Mouse (Mus musculus): ENCODE results near the gene Spata1.
A peak's percentile ranks its signal among the peaks of the same experiment; 100 is the strongest.

The Spata1 gene

GRCm38 (mm10) chr3:146499431-146500002 is at the start of gene Spata1, which contains the start of gene Gng5:
Spata1 (minus strand) TSS chr3:146499753.
Gng5 (plus strand) TSS chr3:146499807.
- peak; percentile 68 for DNase-seq (ENCODE audit: low read depth, low spot score)

GRCm38 (mm10) chr3:146543632-146544031 is 44.1 kb upstream of the Spata1 start:
- no peak for DNase-seq (ENCODE audit: low read depth, low spot score)

- no peak for DNase-seq (ENCODE audit: low read depth, low spot score)
Measured at GRCm38 (mm10) chr3:146540521-146541273, 41.1 kb upstream of the Spata1 start.

GRCm38 (mm10) chr3:146534986-146535385 is 35.4 kb upstream of the Spata1 start:
- no peak for DNase-seq (ENCODE audit: low read depth, low spot score)

- no peak for DNase-seq (ENCODE audit: low read depth, low spot score)
Measured at GRCm38 (mm10) chr3:146528335-146528734, 28.8 kb upstream of the Spata1 start.

GRCm38 (mm10) chr3:146521652-146522020 is 22.1 kb upstream of the Spata1 start:
- DNase-seq (ENCODE audit: low read depth, low spot score) = no peak

GRCm38 (mm10) chr3:146520798-146521651 is 21.5 kb upstream of the Spata1 start, which contains the start of gene Rpf1:
Rpf1 (minus strand) TSS chr3:146521429.
- peak; percentile 89 for DNase-seq (ENCODE audit: low read depth, low spot score)

GRCm38 (mm10) chr3:146520226-146520797 is 20.8 kb upstream of the Spata1 start:
- DNase-seq (ENCODE audit: low read depth, low spot score) = no peak

GRCm38 (mm10) chr3:146506711-146507110 is 7.2 kb upstream of the Spata1 start:
- no peak for DNase-seq (ENCODE audit: low read depth, low spot score)

- DNase-seq (ENCODE audit: low read depth, low spot score) = no peak
Measured at GRCm38 (mm10) chr3:146501601-146502123, 2.1 kb upstream of the Spata1 start.

- no peak for DNase-seq (ENCODE audit: low read depth, low spot score)
Measured at GRCm38 (mm10) chr3:146500810-146501201, 1.3 kb upstream of the Spata1 start.

- DNase-seq (ENCODE audit: low read depth, low spot score) = no peak
Measured at GRCm38 (mm10) chr3:146500003-146500809, 653 bp upstream of the Spata1 start.

- no peak for DNase-seq (ENCODE audit: low read depth, low spot score)
Measured at GRCm38 (mm10) chr3:146498989-146499388, 564 bp downstream of the Spata1 start.

GRCm38 (mm10) chr3:146494941-146495340 is 4.6 kb downstream of the Spata1 start:
- peak; percentile 69 for DNase-seq (ENCODE audit: low read depth, low spot score)

- DNase-seq (ENCODE audit: low read depth, low spot score) = no peak
Measured at GRCm38 (mm10) chr3:146486464-146486863, 13.1 kb downstream of the Spata1 start.

GRCm38 (mm10) chr3:146482044-146482443 is 17.5 kb downstream of the Spata1 start:
- no peak for DNase-seq (ENCODE audit: low read depth, low spot score)

- no peak for DNase-seq (ENCODE audit: low read depth, low spot score)
Measured at GRCm38 (mm10) chr3:146474428-146474827, 25.1 kb downstream of the Spata1 start.

GRCm38 (mm10) chr3:146473741-146474140 is 25.8 kb downstream of the Spata1 start:
- DNase-seq (ENCODE audit: low read depth, low spot score) = no peak

GRCm38 (mm10) chr3:146472657-146473056 is 26.9 kb downstream of the Spata1 start:
- no peak for DNase-seq (ENCODE audit: low read depth, low spot score)

GRCm38 (mm10) chr3:146469226-146469625 is 30.3 kb downstream of the Spata1 start:
- no peak for DNase-seq (ENCODE audit: low read depth, low spot score)

GRCm38 (mm10) chr3:146462939-146463338 is 36.6 kb downstream of the Spata1 start:
- no peak for DNase-seq (ENCODE audit: low read depth, low spot score)

Measured in retina, adult 2 months (tissue).